Mouse (Mus musculus) left cerebral cortex, postnatal 14 days (tissue): Measurements from ENCODE around the gene Ifit3b. TPM values are rescaled to one million over a fixed set of nuclear protein-coding genes. Genes with fewer than 3 reads are reported as not detected.
A peak's percentile ranks its signal among the peaks of the same experiment; 100 is the strongest.
"Not testable (repeated sequence)": the region's sequence is repeated elsewhere in the genome, so short reads cannot be mapped to it uniquely, and the experiment has no call there.

Experiments
- DNase-seq, 2 experiments: peaks; one replicate each; pipeline ENCODE4 v3.0.0; 2021 to 2022; ENCODE audit warnings: low spot score in 2 of 2, mixed read lengths in 1 of 2
- intact Hi-C: fragments of 180-260 bp; cut with DNase I; formaldehyde crosslinking; loops from one replicate; pipeline ENCODE4 v1.15.1; 2025
- total RNA-seq, 2 experiments: library from RNA; stranded (reverse); gene quantifications; 2 replicates each; pipeline ENCODE4 v1.2.3; 2021

Ifit3b gene
- total RNA-seq, 2 experiments from 2014 or later = 1.2 to 1.3 TPM

- DNase-seq, intact Hi-C loops: not testable (repeated sequence)
Observed at GRCm38 (mm10) chr19:34599250-34599649, 8.5 kb upstream of the Ifit3b start.

DNA sequence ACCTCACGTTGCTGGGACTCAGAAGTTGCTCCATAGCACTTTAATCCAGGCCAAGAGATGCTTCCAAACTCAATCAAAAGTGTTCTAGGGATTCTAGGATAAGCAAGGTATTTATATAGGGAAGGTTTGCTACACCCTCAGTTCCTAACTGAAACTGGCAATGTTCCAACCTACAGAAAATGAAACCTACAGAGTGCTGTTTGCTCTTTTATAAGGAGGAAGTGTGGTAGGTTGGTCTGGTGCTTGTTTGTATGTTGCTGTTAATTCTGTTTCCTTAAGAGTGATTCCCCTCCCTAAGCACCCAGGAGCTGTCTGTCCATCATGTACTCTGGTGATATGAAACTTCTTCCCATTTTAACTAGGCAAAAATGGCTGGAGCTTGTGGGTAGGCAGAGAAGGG lies 5.9 kb upstream of the Ifit3b start, which contains the start of gene Ifit1bl1:
Gene Ifit1bl1, minus strand, starts transcription at position 69 of the 400 bp plus-strand sequence.
- intact Hi-C loops, DNase-seq: not testable (repeated sequence)

- no peak for DNase-seq
- intact Hi-C loops = no loop called here
Observed at GRCm38 (mm10) chr19:34605472-34605871, 2.3 kb upstream of the Ifit3b start.

- DNase-seq, intact Hi-C loops: not testable (repeated sequence)
Observed at GRCm38 (mm10) chr19:34610118-34610517, 2.3 kb downstream of the Ifit3b start.

GRCm38 (mm10) chr19:34612243-34613001 lies 4.7 kb downstream of the Ifit3b start:
- DNase-seq, intact Hi-C loops: not testable (repeated sequence)

- intact Hi-C loops = no loop called here
- no peak for DNase-seq
Observed at GRCm38 (mm10) chr19:34620871-34621270, 13.1 kb downstream of the Ifit3b start.

GRCm38 (mm10) chr19:34623781-34624180 lies 16.0 kb downstream of the Ifit3b start:
- no peak for DNase-seq
- intact Hi-C loops = no loop called here

DNA sequence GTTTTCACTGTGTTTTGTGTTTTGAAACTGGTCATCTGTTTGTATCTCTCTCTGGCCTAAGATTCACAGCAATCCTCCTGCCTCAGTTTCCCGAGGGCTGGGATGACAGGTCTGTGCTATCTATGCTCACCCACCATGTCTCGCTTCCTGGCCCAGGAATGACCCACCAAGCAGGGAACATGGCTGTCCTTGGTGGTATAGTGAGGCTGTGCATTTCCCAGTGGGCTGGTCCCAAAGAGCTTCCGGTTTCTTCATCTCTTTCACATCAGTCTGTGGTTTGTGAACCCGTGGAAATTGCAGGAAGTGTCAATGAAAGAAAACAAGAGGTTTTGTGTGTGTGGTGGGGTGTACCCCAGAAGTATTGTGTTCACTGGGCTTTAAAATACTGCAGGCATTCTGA lies 16.9 kb downstream of the Ifit3b start:
- no peak for DNase-seq
- intact Hi-C loops = no loop called here

DNA sequence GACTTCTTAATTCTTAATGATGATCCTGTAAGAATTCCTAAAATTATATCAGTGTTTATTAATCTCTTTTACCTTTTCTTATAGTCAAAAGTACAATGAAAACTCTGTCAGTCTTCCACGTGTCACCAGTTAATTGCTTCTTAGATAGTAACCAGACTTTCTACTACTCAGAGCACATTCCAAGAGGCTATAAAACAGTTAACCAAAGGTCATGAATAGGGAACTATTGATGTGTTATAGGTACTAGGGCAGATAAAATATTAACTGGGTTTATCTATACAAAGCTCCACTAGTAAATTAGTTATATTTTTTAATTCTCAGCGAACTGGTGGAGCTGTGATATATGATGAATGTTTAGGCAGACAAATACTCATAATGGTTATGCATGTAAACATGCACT lies 19.7 kb downstream of the Ifit3b start:
- DNase-seq = no peak
- intact Hi-C loops = no loop called here

DNA sequence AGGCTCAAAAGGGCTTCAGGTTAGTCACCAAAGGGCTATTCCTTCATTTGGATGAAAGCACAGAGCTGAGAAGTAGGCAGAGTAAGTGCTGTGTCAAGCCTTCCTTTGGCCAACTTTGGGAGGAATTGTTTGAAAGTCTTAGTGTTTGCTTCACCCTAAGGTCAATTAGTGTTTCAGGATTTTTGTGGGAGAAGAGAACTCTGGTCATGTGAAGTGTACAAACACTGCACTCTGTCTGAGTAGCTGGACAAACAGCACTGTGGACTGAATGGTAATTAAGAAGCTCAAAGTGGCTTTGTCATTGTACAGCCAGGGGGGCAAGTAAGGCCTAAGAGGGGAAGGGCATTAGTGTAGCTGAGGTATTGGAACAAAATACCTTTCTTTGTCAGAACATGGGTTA lies 23.7 kb downstream of the Ifit3b start:
- DNase-seq = no peak
- intact Hi-C loops = no loop called here

DNA sequence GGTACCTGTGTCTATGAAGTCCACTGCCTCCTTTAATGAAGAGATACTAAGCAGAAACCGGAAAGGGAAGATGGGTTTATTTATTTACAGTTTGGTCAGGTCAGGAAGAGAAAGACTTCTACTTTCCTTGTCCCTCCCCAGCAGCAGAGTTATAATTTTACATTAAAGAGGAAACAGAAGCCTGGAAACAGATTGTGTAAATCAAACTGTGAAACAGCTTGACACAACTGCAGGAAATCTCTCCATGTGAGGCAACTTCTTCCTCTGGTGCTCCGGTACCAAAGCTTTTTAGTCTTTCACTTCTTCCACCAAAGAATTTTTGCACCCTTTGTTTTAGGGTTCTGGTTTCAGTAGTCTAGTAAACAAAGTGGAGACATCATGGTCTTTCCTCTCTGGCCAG lies 25.7 kb downstream of the Ifit3b start:
- no peak for DNase-seq
- intact Hi-C loops = no loop called here

DNA sequence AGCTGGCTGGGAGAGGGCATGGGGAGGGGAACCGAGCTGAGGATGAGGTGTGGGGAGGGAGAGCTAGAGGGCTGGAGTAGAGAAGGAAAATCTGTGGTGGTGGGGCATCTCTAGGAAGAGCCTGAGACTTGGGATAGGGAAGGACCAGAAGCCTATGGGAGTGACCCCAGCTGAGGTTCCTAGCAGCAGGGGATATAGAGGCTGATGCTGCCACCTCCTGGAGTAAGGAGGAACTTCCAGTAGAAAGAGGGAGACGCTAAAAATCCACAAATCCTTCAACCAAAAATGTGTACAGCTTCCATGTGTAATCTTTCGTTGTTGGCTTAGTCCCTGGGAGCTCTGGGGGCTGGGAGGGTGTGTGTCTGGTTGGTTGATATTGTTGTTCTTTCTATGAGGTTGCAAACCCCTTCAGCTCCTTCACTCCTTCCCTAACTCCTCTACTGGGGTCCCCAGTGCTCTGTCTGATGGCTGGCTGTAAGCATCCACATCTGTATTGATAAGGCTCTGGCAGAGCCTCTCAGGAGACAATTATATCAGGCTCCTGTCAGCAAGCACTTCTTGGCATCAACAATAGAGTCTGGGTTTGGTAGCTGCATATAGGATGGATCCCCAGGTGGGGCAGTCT lies 29.3 kb downstream of the Ifit3b start:
- DNase-seq = peak; percentile 46 to 67
- intact Hi-C loops = loop anchor here (2.0 to 5.0 kb wide), 3 partner anchors 86 to 395 kb away; partner anchors contain the start of gene Ifit2

DNA sequence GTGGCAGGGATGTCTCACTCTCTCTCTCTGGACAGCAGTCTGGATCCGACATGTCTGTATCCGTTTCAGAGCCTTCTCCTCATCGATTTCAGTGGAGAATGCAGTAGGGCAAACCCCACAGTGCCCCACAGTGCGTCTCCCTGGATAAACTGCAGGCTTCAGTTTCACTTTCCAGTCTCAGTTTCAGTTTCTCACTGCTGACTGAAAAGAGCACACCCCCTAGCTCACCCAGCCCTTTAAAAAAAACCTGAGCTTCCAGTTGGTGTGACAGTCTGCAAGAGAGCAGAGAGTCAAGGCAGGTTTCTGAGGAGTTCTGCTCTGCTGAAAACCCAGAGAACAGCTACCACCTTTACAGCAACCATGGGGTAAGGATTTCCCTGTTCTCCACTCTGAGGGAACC lies 32.9 kb downstream of the Ifit3b start, which contains the start of the genes Ifit1bl2 and Ifit1:
Gene Ifit1bl2, minus strand, starts transcription at position 121 of the 400 bp plus-strand sequence.
Gene Ifit1, plus strand, starts transcription at position 249 of the 400 bp plus-strand sequence.
- DNase-seq = no peak
- intact Hi-C loops = no loop called here

DNA sequence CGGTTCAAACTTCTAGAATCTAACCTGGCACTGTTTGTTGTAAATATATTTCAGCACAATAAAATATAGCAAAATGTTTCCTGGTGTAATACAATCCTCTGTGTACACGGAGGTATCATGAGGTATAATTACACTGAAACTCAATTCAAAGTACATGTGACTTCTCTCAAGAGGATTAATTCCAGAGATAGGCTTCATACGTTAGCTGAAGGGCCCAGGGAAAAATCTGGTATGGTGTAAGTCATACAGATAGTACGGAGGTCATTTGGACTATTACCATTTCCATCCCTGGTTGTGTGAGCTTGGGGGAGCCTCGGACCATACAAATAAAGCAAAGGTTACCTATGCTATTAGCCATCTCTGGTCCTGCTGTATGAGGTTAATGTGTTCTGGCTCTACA lies 34.8 kb downstream of the Ifit3b start:
- intact Hi-C loops = no loop called here
- DNase-seq = no peak

GRCm38 (mm10) chr19:34647630-34648029 lies 39.9 kb downstream of the Ifit3b start:
- intact Hi-C loops = not testable (repeated sequence)

GRCm38 (mm10) chr19:34650276-34650675 lies 42.5 kb downstream of the Ifit3b start:
- no peak for DNase-seq
- intact Hi-C loops = no loop called here

More at GRCm38 (mm10) chr19:34647630-34648029, 39.9 kb downstream of the Ifit3b start:
- DNase-seq = not testable (repeated sequence)

- intact Hi-C loops = no loop called here
- no peak for DNase-seq
Observed at GRCm38 (mm10) chr19:34650997-34651396, 43.2 kb downstream of the Ifit3b start.

DNA sequence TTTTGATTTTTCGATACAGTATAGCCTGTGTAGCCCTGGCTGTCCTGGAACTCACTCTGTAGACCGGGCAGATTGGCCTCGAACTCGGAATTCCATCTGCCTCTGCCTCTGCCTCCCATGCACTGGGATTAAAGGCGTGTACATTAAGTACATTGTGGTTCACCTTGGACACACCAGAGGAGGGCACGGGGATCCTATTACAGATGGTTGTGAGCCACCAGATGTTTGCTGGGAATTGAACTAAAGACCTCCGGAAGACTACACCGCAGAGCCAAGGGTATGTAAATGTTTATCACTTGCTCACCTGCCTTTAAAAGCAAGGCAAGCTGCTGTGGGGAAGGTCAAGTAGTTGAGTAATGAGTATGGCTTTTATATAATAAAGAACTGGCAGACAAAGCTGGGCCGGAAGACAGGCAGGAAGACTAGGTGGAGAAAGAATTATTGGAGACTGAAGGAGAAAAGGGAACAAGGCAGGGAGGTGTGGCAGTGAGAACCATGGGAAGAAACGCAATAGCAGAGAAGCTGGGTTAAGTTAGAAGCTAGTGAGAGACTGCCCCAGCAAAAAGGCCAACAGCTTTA lies 47.5 kb downstream of the Ifit3b start:
- DNase-seq = no peak
- intact Hi-C loops = no loop called here

- no peak for DNase-seq
- intact Hi-C loops = no loop called here
Observed at GRCm38 (mm10) chr19:34656511-34657298, 48.9 kb downstream of the Ifit3b start.
